Mouse (Mus musculus) layer of hippocampus, adult 11-12 months (tissue): ENCODE data around the gene Spred2.

ENCODE experiments used
- DNase-seq: peaks from one replicate; pipeline ENCODE4 v3.0.0; 2022; ENCODE audit warnings: low spot score

Spred2 gene

GRCm38 (mm10) chr11:19984029-19984428 lies 59.9 kb downstream of the Spred2 start:
- DNase-seq, result no peak

- no peak for DNase-seq
These were observed 61.2 kb downstream of the Spred2 start for GRCm38 (mm10) chr11:19985283-19985854.

- no peak for DNase-seq
These were observed 62.3 kb downstream of the Spred2 start for GRCm38 (mm10) chr11:19986443-19986861.

- no peak for DNase-seq
These were observed 62.9 kb downstream of the Spred2 start for GRCm38 (mm10) chr11:19986871-19987755.

- no peak for DNase-seq
These were observed 63.5 kb downstream of the Spred2 start for GRCm38 (mm10) chr11:19987756-19988091.

GRCm38 (mm10) chr11:19988224-19988623 lies 64.0 kb downstream of the Spred2 start:
- no peak for DNase-seq

GRCm38 (mm10) chr11:19988631-19989030 lies 64.5 kb downstream of the Spred2 start:
- DNase-seq, result no peak

GRCm38 (mm10) chr11:19989141-19989910 lies 65.2 kb downstream of the Spred2 start:
- DNase-seq, result no peak

- no peak for DNase-seq
These were observed 66.6 kb downstream of the Spred2 start for GRCm38 (mm10) chr11:19990731-19991130.

- no peak for DNase-seq
These were observed 67.3 kb downstream of the Spred2 start for GRCm38 (mm10) chr11:19991303-19991976.

- no peak for DNase-seq
These were observed 68.4 kb downstream of the Spred2 start for GRCm38 (mm10) chr11:19992341-19993281.

GRCm38 (mm10) chr11:19993753-19994152 lies 69.6 kb downstream of the Spred2 start:
- no peak for DNase-seq

- no peak for DNase-seq
These were observed 70.2 kb downstream of the Spred2 start for GRCm38 (mm10) chr11:19994262-19994790.

GRCm38 (mm10) chr11:19997940-19998339 lies 73.8 kb downstream of the Spred2 start:
- no peak for DNase-seq

- DNase-seq, result no peak
These were observed 78.7 kb downstream of the Spred2 start for GRCm38 (mm10) chr11:20002883-20003282.

GRCm38 (mm10) chr11:20007701-20008100 lies 83.5 kb downstream of the Spred2 start:
- no peak for DNase-seq

- DNase-seq, result no peak
These were observed 87.2 kb downstream of the Spred2 start for GRCm38 (mm10) chr11:20011210-20011978.

GRCm38 (mm10) chr11:20013366-20013765 lies 89.2 kb downstream of the Spred2 start:
- no peak for DNase-seq

GRCm38 (mm10) chr11:20017937-20018336 lies 93.8 kb downstream of the Spred2 start:
- DNase-seq, result no peak

- DNase-seq, result no peak
These were observed 94.7 kb downstream of the Spred2 start for GRCm38 (mm10) chr11:20018905-20019304.
